Mouse (Mus musculus) ZHBTc4 (cell line): ENCODE results near the gene Usp35.

Experiments
- DNase-seq: peaks from one replicate; pipeline ENCODE4 v3.0.0-alpha.2; 2011; ENCODE audit warnings: low read depth, low spot score

Gene Usp35

DNA sequence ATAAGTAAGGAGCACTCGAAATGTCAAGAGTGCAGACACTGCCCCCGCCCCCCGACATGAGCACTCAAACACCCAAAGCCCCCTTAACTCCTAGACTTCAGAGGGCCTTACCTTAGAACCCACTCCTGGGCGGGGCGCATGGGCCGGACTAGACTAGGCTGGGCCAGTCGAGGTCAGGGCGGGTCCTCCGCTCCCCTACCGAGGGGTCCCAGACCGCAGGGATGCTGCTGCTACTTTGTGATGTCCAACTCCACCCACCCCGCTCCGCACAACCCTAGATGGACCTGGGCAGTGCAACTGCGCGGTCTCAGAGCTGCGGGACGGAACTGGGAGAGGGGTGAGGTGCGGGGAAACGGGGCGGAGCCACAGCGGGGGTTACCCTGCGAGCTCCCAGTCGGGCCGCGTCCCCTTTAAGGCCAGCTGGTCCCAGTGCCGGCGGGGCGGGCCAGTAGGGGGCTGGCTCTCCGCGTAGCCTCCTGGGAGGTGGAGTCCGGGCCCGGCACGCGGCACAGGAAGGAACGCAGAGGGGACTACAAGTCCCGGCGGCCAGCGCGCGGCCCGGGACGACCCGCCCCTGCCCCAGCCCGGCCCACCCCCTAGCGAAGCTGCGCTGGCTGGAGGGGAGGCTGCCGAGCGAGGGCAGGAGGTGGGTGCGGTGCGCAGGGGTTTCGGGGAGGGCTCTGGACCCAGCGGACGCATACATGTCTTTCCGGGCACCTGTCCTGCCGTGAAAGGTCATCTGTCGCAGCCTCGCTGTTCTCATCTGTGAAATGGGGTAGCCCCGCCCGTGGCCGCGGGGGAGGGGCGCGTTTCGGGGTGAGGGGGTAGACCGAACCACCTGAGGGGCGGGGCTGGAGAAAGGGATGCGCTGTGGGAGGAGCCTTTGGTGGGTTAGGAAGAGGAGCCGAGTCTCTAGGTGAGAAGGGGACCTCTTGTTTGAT lies at the start of gene Usp35, which contains the start of gene Kctd21:
TSS of gene Usp35 (minus strand) at position 295 of the 941 bp plus-strand sequence.
TSS of gene Kctd21 (plus strand) at position 602 of the 941 bp plus-strand sequence.
- DNase-seq: peak; percentile 98

DNA sequence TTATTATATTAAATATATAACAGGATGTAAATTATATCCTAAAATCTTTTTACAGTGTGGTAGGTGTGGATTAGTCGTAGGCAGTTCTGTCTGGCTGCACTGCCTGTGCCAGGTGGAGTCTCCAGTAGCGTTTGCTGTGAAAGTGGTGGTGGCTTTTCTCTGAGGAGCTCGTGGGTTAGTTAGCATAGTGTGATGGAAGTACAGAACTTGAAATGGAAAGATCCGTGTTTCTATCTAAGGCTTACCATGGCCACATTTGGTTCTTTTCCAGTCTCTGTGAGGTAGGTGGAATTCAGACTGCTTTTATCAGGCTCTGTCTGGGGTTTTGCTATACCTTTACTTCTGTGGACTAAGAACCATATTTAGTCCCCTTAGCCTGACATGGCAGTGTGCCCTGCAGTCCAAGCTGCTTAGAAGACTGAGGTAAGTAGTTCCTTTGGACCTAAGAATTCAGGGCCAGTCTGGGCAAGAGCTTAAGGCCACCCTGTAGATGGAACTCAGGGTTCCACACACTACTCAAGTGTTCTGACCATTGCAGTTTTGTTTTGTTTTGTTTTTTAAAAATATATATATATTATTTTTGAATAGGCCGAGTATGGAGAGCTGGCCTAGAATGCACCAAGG lies 48.8 kb upstream of the Usp35 start:
- DNase-seq: no peak

DNA sequence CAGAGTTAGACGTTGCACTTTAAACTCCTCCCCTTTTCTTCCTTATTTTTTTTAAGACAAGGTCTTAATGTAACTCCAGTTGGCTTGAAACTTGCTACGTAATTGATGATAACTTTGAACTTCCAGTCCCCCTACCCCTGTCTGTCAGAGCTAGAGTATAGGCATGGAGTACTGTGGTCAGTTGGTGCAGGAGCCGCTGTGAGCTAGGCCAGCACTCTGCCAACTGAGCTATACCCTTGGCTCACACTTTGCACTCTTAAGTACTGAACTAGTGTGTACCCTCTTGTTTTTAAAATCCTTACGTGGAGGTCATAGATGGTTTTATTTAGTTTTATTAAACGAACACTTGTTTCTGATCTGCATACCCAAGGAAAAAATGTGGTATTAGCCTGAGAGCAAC lies 47.5 kb upstream of the Usp35 start:
- DNase-seq: no peak

DNA sequence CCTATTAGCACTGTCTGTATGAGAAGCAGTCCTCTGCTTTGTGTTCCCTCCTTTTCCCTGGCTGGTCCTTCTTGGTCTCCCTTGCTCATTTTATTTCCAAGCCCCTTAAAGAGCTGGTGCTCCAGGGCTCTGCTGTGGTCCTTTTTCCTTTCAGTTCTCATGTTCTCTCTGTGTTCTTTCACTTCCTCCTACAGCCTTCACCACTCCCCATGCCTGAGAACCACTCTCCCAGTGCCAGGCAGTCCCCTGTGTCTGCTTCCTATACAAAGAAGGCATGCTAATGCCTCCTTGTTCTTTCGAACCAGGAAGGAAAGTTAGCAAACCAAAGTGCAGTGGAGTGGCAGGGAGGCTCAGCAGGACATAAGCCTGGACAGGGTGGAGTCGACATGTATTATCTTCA lies 44.1 kb upstream of the Usp35 start:
- DNase-seq: no peak

DNA sequence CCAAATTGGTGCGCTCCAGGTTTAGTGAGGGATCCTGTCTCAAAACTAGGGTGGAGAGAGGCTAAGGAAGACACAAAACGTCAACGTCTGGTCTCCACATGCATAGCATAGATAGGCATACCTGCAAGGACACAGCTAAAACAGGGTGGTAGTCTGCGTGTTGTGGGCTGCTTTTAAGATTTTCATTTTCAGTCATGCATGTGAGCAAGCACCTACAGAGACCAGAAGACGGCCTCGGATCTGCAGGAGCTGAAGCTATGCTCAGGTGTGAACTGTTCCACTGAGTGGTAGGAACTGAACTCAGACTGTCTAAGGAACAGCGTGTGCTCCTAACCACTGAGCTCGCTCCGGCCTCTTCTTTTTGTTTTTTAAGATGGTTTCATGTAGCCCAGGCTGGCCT lies 43.3 kb upstream of the Usp35 start:
- no peak for DNase-seq

DNA sequence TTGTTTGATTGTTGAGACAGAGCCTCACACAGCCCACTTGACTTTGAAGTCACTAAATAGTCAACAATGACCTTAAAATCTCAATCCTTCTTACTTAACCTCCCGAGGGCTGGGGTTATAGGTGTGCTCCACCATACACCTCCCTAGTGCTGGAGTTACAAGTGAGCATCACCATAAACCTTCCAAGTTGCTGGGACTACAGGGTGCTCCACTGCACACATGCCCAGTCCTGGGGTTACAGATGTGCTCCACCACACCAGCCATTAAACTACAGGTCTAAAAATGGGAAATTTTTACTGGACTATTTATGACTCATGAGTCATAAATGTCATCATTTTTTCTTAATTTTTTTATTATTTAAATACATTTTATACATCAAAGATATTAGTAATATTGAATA lies 34.1 kb upstream of the Usp35 start:
- no peak for DNase-seq

DNA sequence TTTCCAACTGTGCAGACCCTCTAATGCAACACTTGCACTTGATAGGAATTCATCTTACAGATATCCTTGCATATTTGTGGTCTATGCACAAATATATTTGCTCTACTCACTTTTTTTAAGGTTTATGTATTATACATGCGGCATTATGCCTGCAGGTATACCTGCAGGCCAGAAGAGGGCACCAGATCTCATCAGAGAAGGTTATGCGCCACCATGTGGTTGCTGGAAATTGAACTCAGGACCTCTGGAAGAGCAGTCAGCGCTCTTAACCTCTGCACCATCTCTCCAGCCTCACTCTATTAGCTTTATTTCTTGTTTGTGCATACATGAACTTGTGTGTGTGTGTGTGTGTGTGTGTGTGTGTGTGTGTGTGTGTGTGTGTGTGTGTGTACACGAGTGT lies 29.6 kb upstream of the Usp35 start:
- peak; percentile 83 for DNase-seq

DNA sequence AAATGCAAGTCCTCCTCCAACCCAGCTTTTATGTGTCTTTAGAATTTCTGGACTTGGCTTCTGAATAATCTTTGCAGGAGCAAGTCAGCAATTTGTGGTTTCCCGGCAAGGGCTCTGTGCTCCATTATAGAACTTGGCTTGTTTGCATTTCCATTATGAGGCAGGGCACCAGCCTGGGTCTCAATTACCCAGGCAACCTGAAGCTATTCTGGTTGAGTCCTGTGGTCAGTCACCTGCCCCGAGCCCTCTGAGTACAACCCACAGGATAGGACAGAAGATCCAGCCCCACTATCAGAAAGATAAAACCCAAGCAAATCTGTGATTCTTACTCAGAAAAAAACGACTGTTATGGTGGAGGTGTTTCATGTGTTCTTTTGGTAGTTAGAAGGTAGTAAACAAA lies 29.1 kb upstream of the Usp35 start:
- no peak for DNase-seq

DNA sequence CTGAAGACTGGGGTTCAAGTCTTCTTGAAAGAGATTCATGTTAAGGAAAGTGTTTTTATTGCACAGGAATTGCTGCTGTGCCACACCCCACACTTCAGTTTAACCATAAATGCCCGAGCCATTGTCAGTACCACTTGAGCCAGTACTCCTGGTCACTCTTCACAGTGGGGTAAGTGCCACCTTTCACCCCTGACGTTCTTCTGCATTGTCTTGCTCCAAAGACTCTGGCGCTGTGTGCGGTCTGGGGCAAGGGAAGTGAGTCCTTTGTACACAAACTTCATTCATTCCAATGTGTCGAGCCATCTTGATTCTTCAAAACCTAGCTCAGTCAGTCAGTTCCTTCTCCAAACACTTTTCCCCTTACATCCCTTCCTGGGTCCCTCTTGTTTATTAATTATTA lies 28.3 kb upstream of the Usp35 start:
- DNase-seq: peak; percentile 49

DNA sequence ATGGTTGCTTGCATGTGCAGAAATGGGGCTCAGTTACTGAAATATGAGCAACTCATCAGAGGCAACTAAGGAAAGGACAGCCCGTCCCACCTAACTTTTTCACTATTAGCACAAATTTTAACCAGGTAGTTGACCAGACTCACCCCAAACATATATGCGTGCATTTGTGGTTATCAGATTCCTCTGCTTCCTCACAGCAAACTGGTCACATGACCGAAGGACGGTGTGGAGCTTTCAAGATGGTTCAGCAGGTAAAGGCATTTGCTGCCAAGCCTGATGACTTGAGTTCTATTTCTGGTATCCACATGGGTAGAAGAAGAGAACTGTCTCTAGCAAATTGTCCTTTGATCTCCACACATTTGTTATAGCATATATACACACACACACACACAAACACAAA lies 26.5 kb upstream of the Usp35 start:
- DNase-seq: no peak

DNA sequence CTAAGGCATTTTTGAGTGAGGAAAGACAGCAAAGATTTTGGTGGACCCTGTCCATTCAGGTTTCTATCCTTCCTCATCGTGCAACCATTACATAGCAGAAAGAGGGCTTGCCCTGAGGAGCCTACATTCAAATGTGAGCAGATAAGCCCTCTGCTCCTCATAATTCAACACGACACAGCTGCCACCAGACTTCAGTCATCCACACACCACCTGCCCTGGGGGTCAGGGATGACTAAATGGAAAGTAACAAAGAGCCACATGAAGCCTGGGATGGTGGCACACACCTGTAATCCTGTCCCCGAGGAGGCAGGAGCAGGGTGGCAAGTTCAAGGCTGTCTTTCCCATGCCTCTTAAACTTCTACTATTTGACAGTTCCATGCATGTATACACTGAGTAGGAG lies 26.0 kb upstream of the Usp35 start:
- no peak for DNase-seq

DNA sequence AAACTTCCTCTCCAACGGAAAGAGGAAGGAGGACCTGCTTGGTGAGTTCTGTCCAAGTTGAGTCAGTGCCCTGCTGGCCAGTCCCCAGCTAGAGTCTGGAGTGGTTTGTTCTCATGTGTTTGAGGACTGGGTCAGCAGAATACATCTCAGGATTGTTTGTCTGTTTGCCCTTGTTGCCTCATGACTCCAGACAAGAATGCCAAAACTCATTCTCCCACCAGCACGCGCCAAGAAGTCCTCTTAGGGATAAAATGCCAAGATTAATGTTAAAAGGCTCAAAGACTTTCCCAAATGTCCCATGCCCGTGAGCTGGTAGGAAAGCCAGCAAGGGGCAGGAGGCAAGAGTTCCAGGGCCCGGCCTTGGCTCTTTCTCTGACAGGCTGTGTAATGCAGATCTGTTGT lies 25.1 kb upstream of the Usp35 start:
- DNase-seq: no peak

DNA sequence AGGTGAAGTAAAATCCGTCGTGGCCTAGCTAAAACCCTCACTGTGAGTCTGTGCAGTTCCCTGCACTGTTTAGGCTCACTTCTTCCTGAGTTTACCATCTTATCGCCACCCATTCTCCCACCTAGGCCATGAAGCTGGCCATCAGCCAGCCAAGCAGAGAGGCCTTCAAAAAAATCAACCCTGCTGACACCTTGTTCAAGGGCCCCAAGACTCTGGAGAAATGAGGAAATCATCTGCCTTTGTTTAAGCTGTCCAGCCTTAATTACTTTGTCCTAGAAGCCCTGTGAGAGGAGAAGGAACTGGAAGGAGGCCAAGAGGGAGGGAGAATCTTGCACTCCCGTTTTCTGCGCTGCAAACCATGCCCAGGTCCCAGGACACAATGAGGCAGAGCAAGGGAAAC lies 24.4 kb upstream of the Usp35 start:
- no peak for DNase-seq

DNA sequence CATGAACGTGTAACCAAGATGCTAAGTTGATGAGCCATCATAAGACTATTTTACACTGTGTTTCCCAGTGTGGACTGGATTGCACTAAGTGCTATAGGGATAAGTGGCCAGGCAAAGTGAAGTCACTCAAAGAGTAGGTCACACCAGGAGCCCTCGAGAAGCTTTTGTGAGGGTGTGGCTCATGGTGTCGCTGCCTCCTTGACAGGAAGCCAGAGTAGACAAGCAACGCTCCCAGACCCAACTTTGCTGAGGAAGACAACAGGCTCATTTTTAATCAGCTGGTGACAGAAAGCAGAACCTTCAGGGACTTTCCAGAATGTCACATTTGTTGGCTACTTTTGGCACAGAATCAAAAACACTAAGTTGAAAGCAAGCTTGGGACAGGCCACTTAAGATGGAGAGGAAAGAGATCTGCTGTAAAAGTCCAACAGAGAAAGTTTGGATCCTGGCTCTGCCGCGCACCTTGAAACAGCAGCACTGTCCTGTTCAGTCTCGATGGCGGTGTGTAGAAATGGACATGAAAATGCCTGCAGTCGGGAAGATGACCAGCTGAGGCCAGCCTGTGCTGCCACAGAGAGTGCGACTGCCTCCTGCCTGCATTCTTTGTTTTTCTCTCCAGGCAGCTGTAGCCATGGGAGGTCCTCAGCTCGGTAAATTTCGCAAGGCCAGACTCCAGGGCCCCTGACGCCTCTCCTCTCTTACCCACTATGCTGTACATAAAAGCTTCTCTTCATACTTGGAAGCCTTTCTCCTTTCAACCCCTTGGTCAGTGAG lies 23.4 kb upstream of the Usp35 start:
- no peak for DNase-seq

DNA sequence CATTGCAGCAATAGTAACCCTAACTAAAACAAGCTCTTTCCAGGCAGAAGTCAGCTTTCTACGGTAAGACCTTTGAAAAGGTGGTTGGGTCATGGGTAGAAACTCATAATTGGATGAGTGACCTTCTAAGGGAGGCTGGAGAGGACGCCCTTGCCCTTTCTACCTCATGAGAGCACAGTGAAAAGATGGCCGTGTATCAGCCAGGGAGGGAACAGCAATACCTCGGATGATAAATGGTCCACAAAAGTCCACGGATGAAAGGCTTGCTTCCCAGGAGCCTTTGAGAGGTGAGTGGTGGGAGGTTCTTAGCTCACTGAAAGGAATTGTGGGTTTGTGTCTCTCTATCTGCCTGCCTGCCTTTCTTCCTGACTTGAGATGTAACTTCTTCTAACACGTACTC lies 21.5 kb upstream of the Usp35 start:
- no peak for DNase-seq

DNA sequence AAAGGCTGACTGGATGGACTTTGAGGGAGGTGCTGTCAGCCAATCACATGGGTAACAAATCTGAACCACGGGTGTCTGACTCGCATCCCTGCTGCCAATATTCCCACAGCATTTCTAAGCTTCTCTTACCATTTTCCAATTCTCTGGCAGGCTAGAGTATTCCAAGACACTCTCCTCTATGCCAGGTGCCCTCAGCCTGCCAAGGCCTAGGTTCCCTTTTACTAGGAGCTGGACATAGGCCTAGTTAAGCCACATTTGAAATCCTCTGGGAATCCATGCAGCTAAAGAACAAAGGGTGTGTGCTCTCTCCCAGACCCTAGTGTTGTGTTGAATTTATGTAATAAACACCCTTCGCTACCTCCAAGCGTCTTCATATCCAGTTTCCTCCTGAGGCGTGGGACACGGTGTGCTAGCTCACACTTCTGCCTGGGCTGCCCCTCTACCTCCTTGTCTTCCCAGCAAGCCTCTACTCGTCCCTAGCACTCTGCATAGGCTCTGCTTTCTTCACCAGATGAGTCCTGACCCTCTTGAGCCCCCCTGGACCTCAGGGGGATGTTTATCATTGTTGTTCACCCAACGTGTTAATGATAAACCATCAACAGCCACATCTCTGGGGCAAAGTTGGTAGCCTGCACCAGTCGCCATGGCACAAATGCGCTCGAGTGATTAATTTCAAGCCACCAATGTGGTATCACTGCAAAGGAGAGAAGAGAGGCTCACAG lies 20.1 kb upstream of the Usp35 start:
- no peak for DNase-seq

DNA sequence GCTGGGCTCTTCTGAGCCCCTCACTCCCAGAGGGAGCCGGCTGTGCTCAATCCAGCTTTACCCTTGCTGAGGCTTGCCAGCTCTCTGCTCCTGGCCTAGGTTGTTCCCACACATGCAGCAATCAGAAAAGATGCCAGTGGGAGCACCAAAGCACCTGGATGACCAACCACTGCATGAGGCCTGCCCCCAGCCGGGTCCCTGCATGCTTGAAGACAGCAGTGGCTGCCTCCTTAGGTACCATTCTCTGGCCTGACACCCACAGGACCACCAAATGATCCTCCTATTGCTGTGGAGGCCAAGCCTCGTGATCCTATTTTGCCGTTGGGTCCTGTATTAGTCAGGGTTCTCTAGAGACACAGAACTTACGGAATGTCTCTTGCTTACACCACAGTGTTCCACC lies 19.1 kb upstream of the Usp35 start:
- DNase-seq: no peak

DNA sequence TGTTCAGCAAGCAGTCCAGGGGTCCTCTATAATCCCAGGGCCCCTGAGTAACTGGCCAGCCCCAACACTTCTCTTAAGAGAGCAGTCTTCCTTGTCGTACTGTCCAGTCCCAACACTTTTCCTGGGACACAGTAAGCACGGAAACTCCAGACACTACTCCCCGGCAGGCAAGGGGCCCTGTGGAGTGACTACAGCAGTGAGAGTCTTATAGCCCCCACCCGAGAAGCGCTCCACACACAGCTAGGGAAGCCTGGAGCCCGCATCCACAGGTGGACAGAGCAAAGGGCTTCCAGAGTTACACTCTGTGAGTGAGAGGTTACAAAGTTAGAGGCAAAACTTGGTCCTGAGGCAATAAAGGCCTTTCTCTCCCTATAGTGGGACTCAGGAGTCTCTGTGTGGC lies 17.6 kb upstream of the Usp35 start:
- DNase-seq: no peak

DNA sequence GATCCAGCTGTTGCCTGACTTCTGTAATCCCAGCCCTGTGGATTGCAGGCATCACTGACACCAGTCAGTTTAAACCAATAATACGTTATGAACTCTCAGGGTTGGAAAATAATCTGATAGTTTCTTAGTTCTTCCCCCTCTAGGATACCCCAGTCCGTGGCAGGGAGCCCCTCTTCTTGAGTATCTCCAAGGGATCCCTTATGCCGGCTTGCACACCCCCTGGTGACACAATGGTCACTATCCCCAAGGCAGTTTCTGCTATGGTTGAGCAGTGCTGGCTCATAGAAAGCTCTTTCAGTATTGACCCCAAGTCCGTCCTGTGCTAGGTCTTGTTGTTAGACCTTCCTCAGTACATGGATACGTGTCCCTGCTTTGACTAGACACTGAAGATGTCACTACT lies 17.0 kb upstream of the Usp35 start:
- DNase-seq: no peak

DNA sequence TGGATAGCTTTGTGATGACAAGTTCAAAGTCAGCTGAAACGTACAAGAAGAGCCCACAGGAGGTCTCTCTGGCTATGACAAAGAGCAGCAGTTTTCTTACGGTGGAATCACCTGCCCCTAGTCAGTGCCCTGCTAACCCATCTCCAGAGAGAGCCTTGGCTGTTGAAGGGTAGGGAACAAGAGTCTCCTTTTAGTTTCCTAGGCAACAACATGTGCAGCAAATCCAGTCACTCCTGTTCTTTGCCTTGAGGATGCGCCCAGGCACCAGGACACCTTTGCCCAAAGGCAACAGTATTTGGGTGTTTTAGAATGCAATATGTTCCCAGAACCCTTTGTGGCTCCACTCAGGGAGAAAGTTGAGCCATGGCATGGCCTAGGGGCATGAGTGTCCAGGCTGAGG lies 16.5 kb upstream of the Usp35 start:
- no peak for DNase-seq

DNA sequence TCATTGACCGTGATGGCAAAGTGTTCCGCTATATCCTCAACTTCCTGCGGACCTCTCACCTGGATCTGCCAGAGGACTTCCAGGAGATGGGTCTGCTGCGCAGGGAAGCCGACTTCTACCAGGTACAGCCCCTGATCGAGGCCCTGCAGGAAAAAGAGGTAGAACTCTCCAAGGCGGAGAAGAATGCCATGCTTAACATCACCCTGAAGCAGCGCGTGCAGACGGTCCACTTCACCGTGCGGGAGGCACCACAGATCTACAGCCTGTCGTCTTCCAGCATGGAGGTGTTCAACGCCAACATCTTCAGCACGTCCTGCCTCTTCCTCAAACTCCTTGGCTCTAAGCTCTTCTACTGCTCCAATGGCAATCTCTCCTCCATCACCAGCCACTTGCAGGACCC lies 15.6 kb upstream of the Usp35 start:
- no peak for DNase-seq

DNA sequence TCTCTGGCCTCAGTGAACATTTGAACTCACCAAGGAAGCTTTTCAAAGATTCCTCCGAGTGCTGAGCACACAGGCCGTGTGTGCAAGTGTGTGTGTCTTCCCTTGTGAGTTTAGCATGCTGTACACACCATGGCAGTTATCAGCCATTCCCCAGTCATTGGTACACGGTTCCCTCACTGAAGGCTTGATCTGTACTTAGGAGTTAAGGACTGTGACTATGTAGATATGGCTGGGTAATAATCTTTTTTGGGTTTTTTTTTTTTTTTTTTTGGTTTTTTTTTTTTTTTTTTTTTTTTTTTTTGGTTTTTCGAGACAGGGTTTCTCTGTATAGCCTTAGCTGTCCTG lies 15.0 kb upstream of the Usp35 start:
- DNase-seq: no peak
